Mouse (Mus musculus): ENCODE measurements around the gene Rnf130. TPM values are rescaled to one million over a fixed set of nuclear protein-coding genes. Genes with fewer than 3 reads are reported as not detected.

Rnf130 gene
- total RNA-seq, 2 experiments from 2014 or later = 34.8 to 43.4 TPM

- DNase-seq = no peak
Observed at GRCm38 (mm10) chr11:50138206-50138822, 113.2 kb downstream of the Rnf130 start.

DNA sequence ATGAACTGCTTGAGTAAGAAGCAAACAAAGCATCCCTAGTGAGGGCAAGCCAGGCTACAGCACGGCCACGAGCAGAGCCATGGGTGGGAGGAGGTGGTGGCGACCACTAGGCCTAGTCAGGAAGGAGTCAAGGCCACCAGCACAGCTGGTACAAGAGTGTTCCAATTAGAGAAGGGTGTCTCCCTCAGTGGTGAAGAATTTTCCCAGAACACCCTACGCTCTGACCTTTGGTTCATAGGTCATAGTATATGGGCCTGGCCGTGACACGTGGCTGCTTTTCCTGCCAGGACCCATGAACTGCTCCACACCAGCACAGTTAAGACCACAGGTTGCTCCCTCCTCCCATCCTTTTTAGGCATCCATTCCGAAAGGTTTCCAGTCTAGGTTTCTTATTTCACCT lies 114.4 kb downstream of the Rnf130 start:
- no peak for DNase-seq

DNA sequence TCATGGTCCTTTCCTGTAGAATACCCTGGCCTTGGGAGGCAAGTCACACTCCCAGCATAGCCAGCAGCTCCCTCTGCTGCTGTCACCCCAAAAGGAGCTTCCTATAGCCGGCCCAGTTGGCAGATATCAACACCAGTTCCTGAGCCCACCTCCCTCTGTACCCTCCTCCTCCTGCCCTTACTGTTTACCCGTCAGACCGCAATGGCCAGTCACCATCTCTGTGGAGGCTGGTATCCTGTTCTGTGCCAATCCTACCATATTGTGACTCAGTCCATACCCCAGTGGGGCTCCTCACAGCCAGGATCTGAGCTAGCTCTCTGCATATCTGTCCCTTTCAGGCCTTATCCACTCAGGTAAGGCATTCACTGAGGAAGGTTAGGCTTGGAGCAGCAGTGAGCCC lies 120.4 kb downstream of the Rnf130 start:
- DNase-seq = no peak

DNA sequence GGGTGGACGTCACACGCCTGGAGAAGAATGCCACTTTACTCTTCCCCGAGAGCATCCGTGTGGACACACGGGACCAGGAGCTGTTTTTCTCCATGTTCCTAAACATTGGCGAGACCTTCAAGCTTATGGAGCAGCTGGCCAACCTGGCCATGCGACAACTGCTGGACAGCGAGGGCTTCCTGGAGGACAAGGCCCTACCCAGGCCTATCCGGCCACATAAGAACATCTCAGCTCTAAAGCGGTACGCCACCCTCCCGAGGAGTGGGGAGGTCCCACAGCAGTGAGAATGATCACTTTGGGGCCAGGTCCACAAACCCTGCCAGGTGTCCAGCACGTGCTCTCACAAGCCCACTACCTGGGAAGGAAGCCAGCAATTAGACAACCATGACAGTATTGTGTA lies 121.0 kb downstream of the Rnf130 start:
- no peak for DNase-seq

- DNase-seq = no peak
Observed at GRCm38 (mm10) chr11:50147267-50147957, 122.3 kb downstream of the Rnf130 start.

DNA sequence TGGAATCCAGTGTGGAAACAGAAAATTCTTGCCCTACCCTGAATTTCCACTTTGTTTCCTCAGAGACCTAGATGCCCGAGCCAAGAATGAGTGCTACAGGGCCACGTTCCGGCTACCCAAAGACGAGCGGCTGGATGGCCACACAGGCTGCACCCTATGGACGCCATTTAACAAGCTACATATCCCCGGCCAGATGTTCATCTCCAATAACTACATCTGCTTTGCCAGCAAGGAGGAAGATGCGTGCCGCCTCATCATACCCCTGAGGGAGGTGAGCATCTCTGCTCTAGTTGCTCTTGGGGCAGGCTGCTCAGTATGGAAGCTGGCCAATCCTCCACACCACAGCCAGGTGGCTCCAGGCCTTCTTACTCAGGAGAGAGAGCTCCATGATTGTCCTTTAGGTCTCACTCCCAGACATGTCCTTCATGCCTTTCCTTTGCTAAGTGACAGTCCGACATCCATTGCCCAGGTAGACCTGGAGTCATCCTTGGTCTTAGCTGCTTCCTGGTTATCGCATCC lies 122.9 kb downstream of the Rnf130 start:
- DNase-seq = no peak

GRCm38 (mm10) chr11:50149200-50149599 lies 124.1 kb downstream of the Rnf130 start:
- no peak for DNase-seq

GRCm38 (mm10) chr11:50149603-50150150 lies 124.5 kb downstream of the Rnf130 start:
- DNase-seq = no peak

GRCm38 (mm10) chr11:50151374-50151773 lies 126.2 kb downstream of the Rnf130 start:
- DNase-seq = no peak

- DNase-seq = no peak
Observed at GRCm38 (mm10) chr11:50154166-50154565, 129.0 kb downstream of the Rnf130 start.

Small RNAs within 50 kb of the gene (microRNA-seq; reads per million reads assigned to microRNA genes)
- 58.2 to 102 reads per million in 2 experiments for gene Mir340 (ENCODE audit: borderline replicate concordance in 2 of 2)

Other genes starting within 250 kb of the Rnf130 start
- gene Gfpt2, start 231.2 kb upstream of the Rnf130 start, total RNA-seq (2021) = 1 to 10 TPM; 5.5 to 6.5 TPM
- 10 to 100 TPM; 40.7 to 47.1 TPM for gene Mapk9, start 178.6 kb upstream of the Rnf130 start, total RNA-seq (2021)
- gene Rasgef1c, start 123.5 kb upstream of the Rnf130 start, total RNA-seq (2021) = under 1 TPM; 0.43 to 0.48 TPM
- gene Tbc1d9b, start 106.0 kb downstream of the Rnf130 start, total RNA-seq (2021) = 10 to 100 TPM; 19.8 to 27.3 TPM
- gene Mrnip, start 149.1 kb downstream of the Rnf130 start, total RNA-seq (2021) = 1 to 10 TPM; 2.8 TPM
- 100 to 1,000 TPM; 335 to 433 TPM for gene Sqstm1, start 185.5 kb downstream of the Rnf130 start, total RNA-seq (2021)
- 10 to 100 TPM; 27.6 to 38.9 TPM for gene Mgat4b, start 185.5 kb downstream of the Rnf130 start, total RNA-seq (2021)
- gene Ltc4s, start 213.3 kb downstream of the Rnf130 start, total RNA-seq (2021) = 1 to 10 TPM; 2.9 to 3.7 TPM